Mouse (Mus musculus): ENCODE measurements around the gene Ubac2.

- TF ChIP-seq MAFK (IDR thresholded peaks at IDR 0.05; ENCODE audit: insufficient read depth, low read depth, low read length) (no peak), ZC3H11A (IDR thresholded peaks at IDR 0.05; ENCODE audit: borderline replicate concordance, low read depth, low read length) (no peak), ZNF384 (IDR thresholded peaks at IDR 0.05; ENCODE audit: low read depth, low read length) (no peak), CHD2 (IDR thresholded peaks at IDR 0.05; ENCODE audit: low read depth, low read length) (no peak), HCFC1 (IDR thresholded peaks at IDR 0.05; ENCODE audit: borderline replicate concordance, insufficient read depth, low read length) (no peak)
Observed at GRCm38 (mm10) chr14:121937601-121938255, 59.3 kb downstream of the Ubac2 start.

All from ES-E14 (cell line).